Mouse (Mus musculus) gastrocnemius, postnatal 14 days (tissue): ENCODE results near the gene H2afy2. TPM values are rescaled to one million over a fixed set of nuclear protein-coding genes. Genes with fewer than 3 reads are reported as not detected.
A peak's percentile ranks its signal among the peaks of the same experiment; 100 is the strongest.

ENCODE experiments used
- DNase-seq: peaks from one replicate; pipeline ENCODE4 v3.0.0; 2021; ENCODE audit warnings: mixed read lengths
- intact Hi-C: fragments of 180-260 bp; cut with DNase I; formaldehyde crosslinking; loops from one replicate; pipeline ENCODE4 v1.15.1; 2025; ENCODE audit warnings: low total_unique reads
- long read RNA-seq, 2 experiments: library from polyadenylated mRNA; stranded (forward); transcript quantifications; one replicate each; pipeline ENCODE4 v2.0.0; 2021
- total RNA-seq, 2 experiments: library from RNA; stranded (reverse); gene quantifications; 2 replicates each; pipeline ENCODE4 v1.2.3; 2021

The H2afy2 gene
- 1 to 10 TPM; 2.6 to 2.7 TPM for total RNA-seq
- long read RNA-seq, experiment 1, partial matches to known transcripts = 1 of 4 reads
- long read RNA-seq, experiment 1, other reads (novel, unspliced or antisense) = 0 of 4 reads
- long read RNA-seq, experiment 2 = 0 reads

DNA sequence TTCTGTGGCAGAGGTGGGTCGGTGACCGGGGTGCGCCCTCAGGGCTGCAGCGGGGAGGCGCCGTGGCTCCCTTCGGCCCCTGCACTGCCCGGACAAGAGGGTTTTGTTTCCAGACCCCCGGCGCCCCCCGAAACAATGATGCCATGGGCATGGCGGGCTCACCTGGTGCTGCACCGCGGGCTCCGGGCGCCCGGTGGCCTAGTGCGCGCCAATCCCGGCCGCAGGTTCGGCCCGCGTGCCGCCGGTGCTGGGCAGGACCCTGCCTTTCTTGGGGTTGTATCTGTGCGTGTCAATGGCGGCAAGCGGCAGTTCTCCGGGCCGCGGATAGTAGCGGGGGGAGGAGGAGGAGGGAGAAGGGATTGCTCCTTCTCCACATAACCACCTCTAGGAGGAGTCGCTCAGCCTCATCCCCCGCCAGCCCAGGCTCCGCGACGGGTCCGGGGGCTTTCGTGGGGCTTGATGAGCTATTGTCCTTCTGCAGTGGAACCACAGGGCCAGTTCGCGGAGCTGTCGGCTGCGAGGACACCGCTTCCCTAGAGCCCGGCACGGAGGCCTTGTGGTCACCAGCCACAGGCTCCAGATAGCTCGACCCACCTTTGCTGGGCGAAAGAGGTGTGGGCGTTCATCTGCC lies at the start of gene H2afy2:
H2afy2 (minus strand) TSS at position 527 of the 631 bp plus-strand sequence.
- intact Hi-C loops = no loop called here

DNA sequence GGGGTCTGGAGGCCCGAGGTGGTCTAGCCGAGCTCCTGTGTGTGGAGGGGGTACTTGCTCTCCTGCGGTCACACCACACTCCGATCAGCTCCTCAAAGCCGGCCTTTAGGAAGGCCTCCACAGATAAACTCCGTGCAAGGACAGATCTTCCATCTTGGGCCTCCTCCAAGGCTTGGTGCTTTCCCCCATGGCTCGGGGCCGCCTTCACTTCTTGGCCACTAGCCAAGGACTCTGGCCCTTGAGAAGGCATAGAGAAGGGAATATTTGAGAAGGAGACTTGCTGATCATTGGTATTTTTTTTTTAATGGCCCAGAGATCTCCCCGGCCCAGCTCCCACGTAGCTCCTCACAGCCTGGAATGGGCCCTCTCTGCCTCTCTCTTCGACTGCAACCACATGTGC lies 48.8 kb upstream of the H2afy2 start:
- intact Hi-C loops = loop anchor here (10.0 kb wide), 1 partner anchor 352 kb away; no protein-coding TSS in a partner anchor

More for the DNA sequence above, at the start of gene H2afy2:
- DNase-seq = peak; percentile 59

DNA sequence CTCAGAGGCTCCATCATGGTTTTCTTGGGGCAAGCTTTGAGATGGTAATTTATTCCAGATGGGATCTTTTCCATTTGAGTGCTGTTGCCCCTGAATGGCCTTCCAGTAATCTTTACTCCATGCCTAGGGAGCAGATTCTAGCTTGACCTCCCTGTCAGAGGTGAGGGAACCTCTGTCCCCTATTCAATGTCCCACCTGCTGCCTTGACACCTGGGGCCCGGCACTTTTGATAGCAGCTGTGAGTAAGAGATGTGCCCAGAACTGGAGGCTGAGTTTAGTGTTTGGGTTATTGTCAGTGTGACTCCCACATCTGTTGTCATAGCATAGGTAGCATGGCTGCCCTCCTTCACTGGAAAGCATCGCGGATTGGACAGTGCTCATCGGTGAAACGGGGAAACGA lies 47.8 kb upstream of the H2afy2 start:
- intact Hi-C loops = loop anchor here (10.0 kb wide), 1 partner anchor 353 kb away; no protein-coding TSS in a partner anchor
- no peak for DNase-seq

More for the DNA sequence above, 48.8 kb upstream of the H2afy2 start:
- DNase-seq = no peak

- no peak for DNase-seq
- intact Hi-C loops = loop anchor here (10.0 kb wide), 1 partner anchor 354 kb away; no protein-coding TSS in a partner anchor
These were observed 47.3 kb upstream of the H2afy2 start for GRCm38 (mm10) chr10:61831251-61831650.

DNA sequence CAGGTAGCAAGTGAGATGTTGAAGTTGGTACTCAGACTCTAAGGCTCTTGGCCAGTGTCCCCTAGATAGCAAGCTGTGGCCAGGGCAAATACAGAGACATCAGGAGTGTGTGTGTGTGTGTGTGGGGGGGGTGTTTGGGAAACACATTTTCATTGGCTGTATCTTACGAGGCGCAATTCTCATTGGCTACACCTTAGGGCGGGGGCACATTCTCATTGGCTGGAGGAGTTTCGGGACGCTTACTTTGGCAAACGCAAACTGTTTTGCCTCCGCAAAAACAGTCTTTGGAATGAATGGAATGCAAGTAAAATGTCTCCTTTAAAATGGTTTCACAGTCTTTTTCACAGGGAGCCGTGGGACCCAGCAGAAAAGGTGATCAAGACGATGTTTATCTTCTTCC lies 46.9 kb upstream of the H2afy2 start:
- intact Hi-C loops = loop anchor here (10.0 kb wide), 1 partner anchor 354 kb away; no protein-coding TSS in a partner anchor
- DNase-seq = no peak

DNA sequence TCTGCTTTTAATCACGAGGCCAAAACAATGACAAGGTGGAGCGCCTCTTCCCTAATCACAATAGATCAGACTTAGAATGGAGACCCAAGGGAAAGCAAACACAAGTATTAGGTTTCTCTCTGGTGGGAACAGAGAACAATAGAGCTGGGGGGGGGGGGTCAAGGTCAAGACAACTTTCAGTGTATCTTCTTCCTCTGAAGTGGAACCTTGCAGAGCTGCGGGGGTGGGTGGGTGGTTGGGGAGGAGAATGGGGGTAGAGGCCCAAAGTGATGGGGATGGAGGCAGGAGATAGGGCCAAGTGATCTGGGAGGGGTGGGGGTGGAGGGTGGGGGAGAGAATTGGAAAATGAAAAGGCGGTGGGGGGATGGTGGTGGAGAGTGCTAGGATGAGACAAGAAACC lies 45.1 kb upstream of the H2afy2 start:
- intact Hi-C loops = no loop called here
- no peak for DNase-seq

- intact Hi-C loops = no loop called here
- DNase-seq = no peak
These were observed 44.3 kb upstream of the H2afy2 start for GRCm38 (mm10) chr10:61827950-61828936.

DNA sequence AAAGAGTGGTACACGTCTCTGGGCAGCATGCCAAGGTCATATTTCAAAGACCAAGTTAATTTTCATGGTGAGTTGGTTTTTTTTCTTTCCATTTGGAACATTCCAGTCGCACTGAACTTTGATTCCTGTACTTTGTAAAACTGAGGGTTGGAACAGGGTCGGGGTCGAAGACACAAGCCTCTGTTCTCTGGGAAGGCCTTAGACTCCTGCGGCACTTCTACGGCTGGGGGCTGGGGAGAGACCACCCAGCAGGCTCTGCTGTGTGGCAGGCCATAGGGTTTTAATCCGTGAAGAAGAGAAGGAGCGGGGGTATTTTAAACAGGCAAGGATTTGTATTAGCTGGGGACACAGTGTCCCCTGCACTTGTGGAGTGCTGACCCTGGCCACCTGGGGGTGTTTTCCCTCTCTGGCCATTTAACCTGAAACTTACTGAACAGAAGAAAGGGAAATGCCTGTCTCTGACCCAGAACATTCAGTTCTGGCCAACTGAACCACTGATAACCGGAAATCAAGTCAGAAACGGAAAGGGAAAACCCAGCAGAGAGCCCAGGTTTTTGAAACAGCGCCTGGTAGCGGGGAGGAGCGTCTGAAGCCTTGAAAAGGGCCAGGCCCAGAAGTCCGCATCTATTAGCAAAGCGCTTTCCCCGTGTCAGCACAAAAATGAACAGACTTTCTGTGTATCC lies 42.9 kb upstream of the H2afy2 start:
- intact Hi-C loops = no loop called here
- no peak for DNase-seq

- DNase-seq = no peak
- intact Hi-C loops = no loop called here
These were observed 42.2 kb upstream of the H2afy2 start for GRCm38 (mm10) chr10:61825979-61826752.

- intact Hi-C loops = no loop called here
- DNase-seq = no peak
These were observed 41.6 kb upstream of the H2afy2 start for GRCm38 (mm10) chr10:61825536-61825935.

DNA sequence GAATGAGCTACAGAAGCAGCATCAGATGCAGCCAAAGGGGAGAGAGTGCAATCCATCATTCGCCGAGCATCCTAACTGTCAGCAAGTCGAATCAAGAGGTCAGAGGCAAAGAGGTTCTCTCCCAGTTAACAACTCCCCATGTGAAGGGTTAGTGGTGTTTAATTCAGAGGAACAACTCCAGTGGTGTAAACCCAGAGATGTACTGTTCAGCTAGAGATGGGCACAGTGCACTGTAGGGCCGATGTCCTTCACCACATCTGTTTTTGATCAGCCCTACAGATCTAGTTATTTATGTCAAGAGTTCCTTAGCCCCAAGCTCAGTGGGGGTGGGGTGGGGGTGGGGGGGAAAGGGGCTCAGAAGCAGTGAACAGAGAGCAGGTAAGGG lies 39.8 kb upstream of the H2afy2 start:
- intact Hi-C loops = no loop called here
- no peak for DNase-seq

GRCm38 (mm10) chr10:61822968-61823730 lies 39.2 kb upstream of the H2afy2 start:
- DNase-seq = no peak
- intact Hi-C loops = no loop called here

DNA sequence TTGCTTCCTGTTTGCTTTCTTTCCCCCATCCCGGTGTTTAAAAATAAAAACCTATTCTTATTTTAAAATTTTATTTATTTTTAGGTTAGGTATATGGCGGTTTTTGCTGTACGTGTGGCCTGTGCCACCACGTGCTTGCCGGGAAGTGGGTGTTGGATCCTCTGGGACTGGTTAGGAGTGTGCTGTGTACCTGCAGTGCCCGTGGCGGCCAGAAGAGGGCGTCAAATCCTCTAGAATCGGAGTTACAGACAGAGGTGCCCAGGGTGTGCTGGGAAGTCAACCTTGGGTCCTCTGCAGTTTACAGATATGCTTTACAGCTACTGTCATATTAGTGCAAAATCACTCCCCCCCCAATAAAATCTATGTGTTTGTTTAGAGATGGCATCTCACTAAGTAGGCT lies 36.1 kb upstream of the H2afy2 start:
- intact Hi-C loops = no loop called here
- no peak for DNase-seq

DNA sequence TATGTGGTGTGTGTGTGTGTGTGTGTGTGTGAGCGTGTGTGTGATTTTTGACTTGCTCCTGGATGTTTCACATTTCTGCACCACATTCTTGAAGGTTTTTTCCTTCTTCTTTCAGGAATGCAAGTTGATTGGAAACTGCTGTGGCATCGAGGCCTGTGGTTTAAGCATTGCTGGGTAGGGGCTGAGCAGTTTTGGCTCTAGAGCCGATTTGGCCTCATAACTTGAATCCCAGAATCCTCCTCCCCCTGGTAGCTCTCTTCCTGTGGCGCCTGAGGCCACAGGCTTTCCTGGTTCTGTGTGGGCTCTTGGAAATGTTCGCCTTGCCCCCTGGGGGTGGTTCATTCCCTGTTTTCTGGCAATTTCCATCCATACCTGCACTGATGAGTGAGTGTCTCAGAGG lies 28.0 kb upstream of the H2afy2 start:
- DNase-seq = no peak
- intact Hi-C loops = no loop called here

DNA sequence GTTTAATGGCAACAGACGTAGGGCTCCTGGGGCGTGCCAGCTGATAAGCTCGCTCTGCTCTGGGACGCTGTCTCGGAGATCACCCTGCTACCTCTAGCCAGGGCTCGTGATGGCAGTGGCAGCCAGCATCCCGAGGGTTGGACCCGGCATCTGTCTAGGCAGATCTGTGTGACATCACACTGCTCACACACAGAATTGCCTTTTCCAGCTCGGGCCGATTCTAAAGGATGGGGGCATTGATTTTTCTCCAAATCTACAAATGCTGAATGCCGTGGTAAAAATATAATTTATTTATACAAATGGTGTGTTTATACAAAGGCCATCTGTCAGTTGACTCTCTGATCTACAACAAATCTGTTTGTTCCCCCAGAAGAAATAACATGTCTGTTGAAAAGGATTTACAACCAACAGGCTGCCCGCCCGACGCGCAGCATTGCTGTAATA lies 14.2 kb upstream of the H2afy2 start:
- intact Hi-C loops = no loop called here
- no peak for DNase-seq

- no peak for DNase-seq
- intact Hi-C loops = no loop called here
These were observed 11.5 kb upstream of the H2afy2 start for GRCm38 (mm10) chr10:61795458-61795857.

DNA sequence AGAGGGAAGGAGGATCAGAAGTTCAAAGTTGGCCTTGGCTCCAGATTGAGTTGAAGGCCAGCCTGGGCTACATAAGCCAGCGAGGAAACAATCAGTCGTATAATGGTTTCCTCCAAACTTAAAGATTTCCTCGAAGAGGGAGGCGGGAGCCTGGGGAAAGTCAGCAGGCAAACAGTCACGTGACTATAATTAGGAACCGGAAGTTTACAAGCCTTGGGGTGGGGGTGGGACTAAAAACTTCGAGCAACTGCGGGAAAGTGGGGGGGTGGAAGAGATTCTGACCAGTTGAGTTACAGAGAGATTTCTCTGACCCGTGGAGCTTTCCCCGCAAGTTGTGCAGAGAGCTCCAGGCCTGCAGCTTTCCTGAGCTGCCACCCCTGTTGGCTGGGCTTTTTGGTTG lies 11.0 kb upstream of the H2afy2 start:
- intact Hi-C loops = no loop called here
- DNase-seq = no peak

DNA sequence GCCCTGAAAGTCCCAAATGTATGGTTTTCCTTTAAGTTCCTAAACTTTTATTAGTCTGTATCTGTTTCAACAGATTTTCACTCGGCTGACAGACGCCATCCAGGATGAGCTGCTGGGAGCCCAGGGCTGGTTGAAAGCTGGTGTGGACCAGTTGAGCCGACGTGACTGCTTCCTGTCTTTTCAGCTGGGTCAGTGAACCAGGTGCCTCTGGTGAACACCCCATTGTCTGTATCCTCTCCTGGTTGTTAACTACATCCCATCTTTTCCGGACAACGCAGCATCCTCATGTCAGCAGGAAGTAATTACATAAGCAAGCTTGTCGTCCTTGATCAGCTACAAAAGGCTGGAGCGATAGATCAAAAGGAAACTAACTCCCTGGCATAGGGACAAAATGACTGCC lies 9.1 kb upstream of the H2afy2 start:
- intact Hi-C loops = no loop called here
- no peak for DNase-seq
